Mouse (Mus musculus) myocyte (in vitro differentiated cells): Measurements from ENCODE around the gene Lamtor1.

Source experiments
- CEBPB ChIP-seq: IDR thresholded peaks from 2 replicates; pipeline ENCODE4 v1.6.1; 2011; ENCODE audit warnings: mild to moderate bottlenecking, moderate library complexity; ENCODE audit not compliant: poor library complexity, insufficient read depth, severe bottlenecking
- E2F4 ChIP-seq: IDR thresholded peaks from one replicate; pipeline ENCODE4 v1.6.1; 2011; ENCODE audit warnings: mild to moderate bottlenecking, control low read depth, moderate library complexity; ENCODE audit not compliant: insufficient read depth
- MAX ChIP-seq: IDR thresholded peaks from one replicate; pipeline ENCODE4 v1.6.1; 2011; ENCODE audit warnings: low read depth, mild to moderate bottlenecking, control low read depth
- MYOD1 ChIP-seq, 3 experiments: IDR thresholded peaks; one replicate each; pipeline ENCODE4 v1.6.1; 2011; ENCODE audit warnings: control low read depth in 2 of 3, low read depth in 2 of 3, mild to moderate bottlenecking in 2 of 3, moderate library complexity in 1 of 3; ENCODE audit not compliant: insufficient read length in 2 of 3, control insufficient read depth in 1 of 3
- MYOG ChIP-seq, 3 experiments: IDR thresholded peaks; one replicate each; pipeline ENCODE4 v1.6.1; 2011; ENCODE audit warnings: control low read depth in 2 of 3, low read depth in 2 of 3, mild to moderate bottlenecking in 2 of 3; ENCODE audit not compliant: insufficient read length in 2 of 3, control insufficient read depth in 1 of 3, insufficient read depth in 1 of 3
- POLR2A ChIP-seq: IDR thresholded peaks from one replicate; pipeline ENCODE4 v1.6.1; 2011; ENCODE audit warnings: low read depth, mild to moderate bottlenecking, control low read depth, moderate library complexity; ENCODE audit not compliant: insufficient read length
- POLR2AphosphoS2 ChIP-seq: IDR thresholded peaks from one replicate; pipeline ENCODE4 v1.6.1; 2011; ENCODE audit warnings: low read depth, control low read depth; ENCODE audit not compliant: insufficient read length
- SRF ChIP-seq: IDR thresholded peaks from one replicate; pipeline ENCODE4 v1.6.1; 2011; ENCODE audit warnings: low read depth; ENCODE audit not compliant: control insufficient read depth, insufficient read length
- TCF12 ChIP-seq: IDR thresholded peaks from one replicate; pipeline ENCODE4 v1.6.1; 2011; ENCODE audit warnings: mild to moderate bottlenecking, control low read depth; ENCODE audit not compliant: poor library complexity, insufficient read depth, severe bottlenecking
- TCF3 ChIP-seq: IDR thresholded peaks from one replicate; pipeline ENCODE4 v1.6.1; 2011; ENCODE audit warnings: low read depth, control low read depth; ENCODE audit not compliant: insufficient read length
- USF1 ChIP-seq: IDR thresholded peaks from one replicate; pipeline ENCODE4 v1.6.1; 2011; ENCODE audit warnings: low read depth, mild to moderate bottlenecking, control low read depth, moderate library complexity

- TF ChIP-seq SRF (no peak), POLR2A (no peak), E2F4 (no peak), MYOD1 (IDR thresholded peaks at IDR 0.05; ENCODE audit: control insufficient read depth in 1 of 3, insufficient read length in 2 of 3, low read depth in 2 of 3) (no peak), MAX (no peak), TCF12 (no peak), POLR2AphosphoS2 (no peak), USF1 (no peak), MYOG (IDR thresholded peaks at IDR 0.05; ENCODE audit: control insufficient read depth in 1 of 3, insufficient read depth in 1 of 3, insufficient read length in 2 of 3, low read depth in 2 of 3) (no peak), CEBPB (no peak), TCF3 (no peak)
Measured at GRCm38 (mm10) chr7:101867482-101867881, 38.2 kb upstream of the Lamtor1 start.
